Mouse (Mus musculus) lung, postnatal 0 days (tissue): ENCODE measurements around the gene Sirt7.

Experiments used
- CTCF ChIP-seq: IDR thresholded peaks from 2 replicates; pipeline ENCODE4 v1.5.1; 2016; ENCODE audit warnings: antibody characterized with exemption, mild to moderate bottlenecking
- EP300 ChIP-seq: IDR thresholded peaks from 2 replicates; pipeline ENCODE4 v1.6.1; 2016; ENCODE audit warnings: antibody characterized with exemption, mild to moderate bottlenecking, control low read depth

- TF ChIP-seq EP300 (no peak), CTCF (no peak)
Observed at GRCm38 (mm10) chr11:120606764-120607163, 18.3 kb downstream of the Sirt7 start.
